Comparison of ENCODE assay signal across 28 mouse cellular contexts in genomic region chr11:111059440-111059839, GRCm38 (mm10). TPM values are rescaled to one million over a fixed set of nuclear protein-coding genes. Genes with fewer than 3 reads are reported as not detected.
"Had no signal": no experiment of that assay in that cellular context is flagged by ENCODE, and none has a peak within 500 bp of the region (broad histone marks: within the 10 kb centered on the region; RNA-seq: fewer than 3 reads in every experiment).

No protein-coding gene starts in this region.

- H3K36me3 ChIP-seq: limb, embryonic 10.5 days; limb, embryonic 12.5 days; limb, embryonic 13.5 days; limb, embryonic 15.5 days; liver, embryonic 12.5 days; liver, embryonic 13.5 days; liver, embryonic 15.5 days; lung, embryonic 15.5 days; midbrain, embryonic 10.5 days; midbrain, embryonic 12.5 days; midbrain, embryonic 13.5 days; midbrain, embryonic 15.5 days had no signal

- H3K27me3 ChIP-seq: limb, embryonic 12.5 days; limb, embryonic 13.5 days; limb, embryonic 15.5 days; liver, embryonic 12.5 days; liver, embryonic 13.5 days; lung, embryonic 15.5 days; midbrain, embryonic 12.5 days; midbrain, embryonic 13.5 days; midbrain, embryonic 15.5 days had no signal

- H3K4me2 ChIP-seq: limb, embryonic 12.5 days; limb, embryonic 13.5 days; limb, embryonic 15.5 days; liver, embryonic 11.5 days; liver, embryonic 12.5 days; liver, embryonic 13.5 days; liver, embryonic 15.5 days; lung, embryonic 14.5 days; lung, embryonic 15.5 days; midbrain, embryonic 11.5 days; midbrain, embryonic 12.5 days; midbrain, embryonic 13.5 days; midbrain, embryonic 15.5 days had no signal

- DNase-seq: left cerebral cortex, postnatal 4 days; liver; liver, embryonic 13.5 days; liver, postnatal 0 days; lung, adult 18-20 months; lung, adult 2 months; lung, embryonic 14.5 days; lung, postnatal 10 days; lung, postnatal 14 days; lung, postnatal 36 days; lung, postnatal 4 days; midbrain, embryonic 14.5 days had no signal

- H3K4me3 ChIP-seq: left cerebral cortex, adult 2 months; limb, embryonic 10.5 days; limb, embryonic 12.5 days; limb, embryonic 13.5 days; limb, embryonic 15.5 days; liver, embryonic 12.5 days; liver, embryonic 13.5 days; liver, embryonic 15.5 days; lung, embryonic 15.5 days; megakaryocyte, embryonic 14.5 days; midbrain, embryonic 10.5 days; midbrain, embryonic 12.5 days; midbrain, embryonic 13.5 days; midbrain, embryonic 15.5 days had no signal

RNA-seq across cellular contexts. Expression of gene Kcnj2, which starts 6.5 kb away (rescaled TPM):
- total RNA-seq: megakaryocyte-erythroid progenitor cell, adult 5-6 weeks had no signal
